Mouse (Mus musculus): Measurements from ENCODE around the gene Igf2bp2. TPM values are rescaled to one million over a fixed set of nuclear protein-coding genes. Genes with fewer than 3 reads are reported as not detected.

Gene Igf2bp2
- polyA plus RNA-seq, 1 experiment, result not detected

GRCm38 (mm10) chr16:22126936-22127335 is 36.2 kb downstream of the Igf2bp2 start:
- no peak for TF ChIP-seq GATA1 (IDR thresholded peaks at IDR 0.05; ENCODE audit: low read length)

GRCm38 (mm10) chr16:22124325-22124918 is 38.7 kb downstream of the Igf2bp2 start:
- TF ChIP-seq GATA1 (IDR thresholded peaks at IDR 0.05; ENCODE audit: low read length), result no peak

GRCm38 (mm10) chr16:22123658-22124057 is 39.4 kb downstream of the Igf2bp2 start:
- no peak for TF ChIP-seq GATA1 (IDR thresholded peaks at IDR 0.05; ENCODE audit: low read length)

- TF ChIP-seq GATA1 (IDR thresholded peaks at IDR 0.05; ENCODE audit: low read length), result no peak
These were observed 42.0 kb downstream of the Igf2bp2 start for GRCm38 (mm10) chr16:22121109-22121508.

DNA sequence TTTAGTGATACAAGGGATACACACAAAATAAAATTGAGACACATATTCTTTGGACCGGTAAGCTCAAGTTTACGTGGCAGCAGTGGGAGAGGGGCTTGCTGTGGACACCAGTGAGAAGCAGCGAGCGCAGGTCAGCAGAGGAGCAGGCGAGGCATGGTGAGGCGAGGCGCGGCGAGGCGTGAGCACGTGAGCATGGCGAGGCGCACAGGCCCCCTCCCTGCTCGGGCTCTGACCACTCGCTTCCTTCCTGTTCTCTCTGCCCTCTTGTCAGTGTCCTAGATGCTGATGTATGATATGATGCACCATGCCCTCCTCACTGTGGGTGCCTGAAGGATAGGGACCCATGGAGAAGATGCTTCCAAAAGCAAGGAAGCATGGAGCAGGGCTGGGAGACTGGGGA is 43.6 kb downstream of the Igf2bp2 start:
- no peak for TF ChIP-seq GATA1 (IDR thresholded peaks at IDR 0.05; ENCODE audit: low read length)

- no peak for TF ChIP-seq GATA1 (IDR thresholded peaks at IDR 0.05; ENCODE audit: low read length)
These were observed 44.2 kb downstream of the Igf2bp2 start for GRCm38 (mm10) chr16:22118716-22119501.

DNA sequence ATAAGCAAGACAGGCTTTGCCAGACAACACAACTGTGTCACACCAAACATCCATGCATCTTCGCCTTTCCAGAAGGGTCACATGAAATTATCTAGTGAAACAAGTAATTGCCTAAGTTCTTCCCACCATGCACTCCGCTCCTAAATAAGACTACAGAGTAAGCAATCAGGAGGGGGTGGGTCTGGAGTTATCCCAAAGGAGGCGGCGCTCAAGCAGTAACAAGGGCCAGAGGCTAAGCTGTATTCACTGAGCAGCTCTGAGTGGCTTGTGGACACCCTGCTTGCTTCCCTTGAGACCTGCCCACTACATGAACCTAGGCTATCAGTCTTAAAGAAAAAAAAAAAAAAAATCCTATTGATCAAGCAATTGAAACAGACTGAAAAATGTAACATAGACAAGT is 44.9 kb downstream of the Igf2bp2 start:
- TF ChIP-seq GATA1 (IDR thresholded peaks at IDR 0.05; ENCODE audit: low read length), result no peak

DNA sequence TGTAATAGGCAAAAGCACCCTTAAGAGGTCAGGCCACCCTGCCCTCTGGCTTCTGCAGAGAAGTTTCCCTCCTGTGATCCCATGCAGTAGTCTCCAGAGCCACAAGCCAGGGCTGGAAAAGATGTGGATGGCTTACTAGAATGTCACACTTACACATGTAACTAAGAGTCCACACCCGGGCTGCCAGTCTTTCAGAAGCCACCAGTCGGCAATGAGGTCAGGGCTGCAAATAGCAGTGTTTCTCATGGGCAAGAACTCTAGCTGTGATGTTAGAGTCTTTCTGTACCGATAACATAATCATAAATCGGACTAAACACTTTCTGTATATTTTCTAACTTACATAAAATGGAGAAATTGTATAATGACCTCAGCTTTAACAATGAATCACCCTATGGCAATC is 46.4 kb downstream of the Igf2bp2 start:
- TF ChIP-seq GATA1 (IDR thresholded peaks at IDR 0.05; ENCODE audit: low read length), result no peak

GRCm38 (mm10) chr16:22116058-22116457 is 47.0 kb downstream of the Igf2bp2 start:
- TF ChIP-seq GATA1 (IDR thresholded peaks at IDR 0.05; ENCODE audit: low read length), result no peak

DNA sequence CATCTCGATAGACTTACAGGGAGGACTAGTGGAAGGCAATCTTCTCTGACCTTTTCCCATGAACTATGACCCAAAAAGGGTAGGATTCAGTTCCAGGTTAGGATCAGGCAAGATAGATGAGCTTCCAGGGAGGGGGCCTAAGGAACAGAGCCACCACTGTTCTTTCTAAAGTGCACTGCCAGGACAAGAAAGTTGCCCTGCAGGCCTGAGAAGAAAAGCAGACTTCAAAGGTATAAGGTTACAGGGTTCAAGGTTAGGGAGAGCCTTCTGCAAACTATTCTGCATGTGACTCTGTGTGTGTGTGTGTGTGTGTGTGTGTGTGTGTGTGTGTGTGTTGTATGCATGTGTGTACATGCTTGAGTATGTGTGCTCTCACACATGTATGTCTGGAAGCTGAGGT is 53.1 kb downstream of the Igf2bp2 start:
- TF ChIP-seq GATA1 (IDR thresholded peaks at IDR 0.05; ENCODE audit: low read length), result no peak

DNA sequence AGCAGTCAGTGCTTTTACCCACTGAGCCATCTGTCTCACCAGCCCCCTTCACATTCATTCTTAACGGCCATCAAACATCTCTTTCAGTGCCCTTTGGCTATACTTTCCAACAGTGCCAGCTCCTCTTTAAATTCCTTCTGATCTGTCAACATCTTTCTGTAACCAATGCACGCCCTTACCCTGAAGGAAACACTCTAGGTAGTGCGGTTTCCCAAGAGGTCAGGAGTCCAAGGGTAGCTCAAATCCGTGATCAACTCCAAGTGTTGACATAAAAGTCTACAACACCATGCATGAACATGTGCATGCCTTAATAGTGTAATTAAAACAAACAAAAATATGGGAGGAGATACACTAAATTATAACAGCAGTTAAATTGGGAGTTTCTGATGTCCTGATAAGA is 53.9 kb downstream of the Igf2bp2 start:
- no peak for TF ChIP-seq GATA1 (IDR thresholded peaks at IDR 0.05; ENCODE audit: low read length)

- TF ChIP-seq GATA1 (IDR thresholded peaks at IDR 0.05; ENCODE audit: low read length), result no peak
These were observed 55.1 kb downstream of the Igf2bp2 start for GRCm38 (mm10) chr16:22107897-22108516.

- no peak for TF ChIP-seq GATA1 (IDR thresholded peaks at IDR 0.05; ENCODE audit: low read length)
These were observed 57.0 kb downstream of the Igf2bp2 start for GRCm38 (mm10) chr16:22106012-22106584.

- no peak for TF ChIP-seq GATA1 (IDR thresholded peaks at IDR 0.05; ENCODE audit: low read length)
These were observed 63.0 kb downstream of the Igf2bp2 start for GRCm38 (mm10) chr16:22100067-22100466.

DNA sequence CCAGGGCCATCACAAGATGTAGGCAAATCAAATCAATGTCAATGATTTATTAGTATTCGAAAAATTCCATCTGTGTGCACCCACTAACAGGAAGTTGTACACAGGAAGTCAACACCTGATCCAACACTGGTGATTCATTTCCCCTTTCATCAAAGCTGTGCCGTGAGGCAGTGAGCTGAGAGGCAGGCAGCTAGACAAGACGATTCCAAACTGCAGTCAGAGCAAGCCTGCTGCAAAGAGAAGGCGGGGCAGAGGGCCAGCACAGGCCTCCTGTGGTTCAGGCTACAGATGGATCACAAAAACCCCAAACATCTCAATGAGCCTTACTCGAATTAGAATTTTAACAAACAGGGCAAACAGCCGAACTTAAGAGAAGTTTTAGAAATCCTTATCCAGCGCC is 65.4 kb downstream of the Igf2bp2 start:
- no peak for TF ChIP-seq GATA1 (IDR thresholded peaks at IDR 0.05; ENCODE audit: low read length)

DNA sequence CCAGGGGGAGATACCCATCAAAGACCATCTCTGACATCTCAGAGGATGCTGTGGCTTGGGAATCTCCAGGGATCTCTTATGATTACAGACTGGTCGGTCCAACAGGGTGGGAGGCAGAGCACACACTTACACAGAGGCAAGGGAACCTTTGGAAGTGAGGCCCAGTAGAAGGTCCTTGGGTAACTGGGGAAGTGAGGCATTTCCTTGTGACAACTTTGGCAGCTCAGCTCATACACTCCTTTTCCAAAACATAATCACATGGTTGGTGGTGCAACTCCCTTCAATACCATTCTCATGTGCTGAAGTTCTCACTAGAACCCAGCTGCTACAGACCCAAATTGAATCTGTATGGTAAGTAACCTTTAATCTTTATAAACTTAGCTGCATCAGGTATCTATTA is 67.3 kb downstream of the Igf2bp2 start:
- TF ChIP-seq GATA1 (IDR thresholded peaks at IDR 0.05; ENCODE audit: low read length), result no peak
